Mouse (Mus musculus) kidney, postnatal 25 days (tissue): ENCODE results near the gene Tab3.

Source experiments
- DNase-seq, 2 experiments: peaks; one replicate each; pipeline ENCODE4 v3.0.0; 2021; ENCODE audit warnings: mixed read lengths in 2 of 2

The Tab3 gene

GRCm38 (mm10) chrX:85573532-85574181, at the start of gene Tab3:
Gene Tab3 (plus strand): TSS chrX:85574022.
- peak; percentile 97 to 98 for DNase-seq

- DNase-seq, result no peak
Observed at GRCm38 (mm10) chrX:85525545-85525944, 48.3 kb upstream of the Tab3 start.

GRCm38 (mm10) chrX:85526263-85527019, 47.4 kb upstream of the Tab3 start:
- DNase-seq, result no peak

DNA sequence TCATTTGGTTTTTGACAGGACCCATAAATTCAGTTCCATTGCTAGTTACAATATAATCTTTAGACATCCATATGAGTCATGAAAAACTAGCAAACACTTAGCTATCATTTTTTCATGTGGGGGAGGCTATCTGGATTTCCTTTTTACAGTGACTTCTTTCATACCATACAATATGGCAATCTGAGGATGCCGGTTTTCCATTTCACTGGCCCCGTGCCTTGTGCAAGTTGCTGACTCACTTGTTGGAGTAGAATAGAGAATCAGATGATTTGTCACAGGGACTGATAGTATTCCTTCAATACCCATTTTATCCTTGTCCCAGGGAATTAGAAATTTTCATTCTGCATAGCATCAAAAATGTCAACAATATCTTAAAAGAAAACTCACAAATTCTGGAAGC, 14.9 kb upstream of the Tab3 start:
- no peak for DNase-seq

DNA sequence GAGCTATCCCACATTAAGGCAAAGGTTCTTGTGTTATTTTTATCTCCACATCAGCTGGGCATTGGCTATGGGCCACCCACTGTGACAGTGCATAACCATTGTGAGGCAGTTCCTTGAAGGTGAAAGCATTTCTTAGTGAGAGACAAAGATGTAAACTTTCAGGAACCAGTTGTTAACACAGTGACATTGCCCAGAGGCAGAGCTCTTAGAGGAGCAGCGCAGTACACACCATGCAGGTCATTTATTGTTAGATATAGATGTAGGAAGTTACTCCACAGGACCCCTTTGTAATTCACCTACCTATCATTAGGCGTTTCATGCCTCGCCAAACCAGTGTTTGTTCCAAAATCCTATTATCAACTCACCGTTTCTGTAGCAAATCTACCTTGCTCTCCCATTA, 7.6 kb upstream of the Tab3 start:
- DNase-seq, result no peak

GRCm38 (mm10) chrX:85574182-85574541, 340 bp downstream of the Tab3 start:
- peak; percentile 1 to 36 for DNase-seq

DNA sequence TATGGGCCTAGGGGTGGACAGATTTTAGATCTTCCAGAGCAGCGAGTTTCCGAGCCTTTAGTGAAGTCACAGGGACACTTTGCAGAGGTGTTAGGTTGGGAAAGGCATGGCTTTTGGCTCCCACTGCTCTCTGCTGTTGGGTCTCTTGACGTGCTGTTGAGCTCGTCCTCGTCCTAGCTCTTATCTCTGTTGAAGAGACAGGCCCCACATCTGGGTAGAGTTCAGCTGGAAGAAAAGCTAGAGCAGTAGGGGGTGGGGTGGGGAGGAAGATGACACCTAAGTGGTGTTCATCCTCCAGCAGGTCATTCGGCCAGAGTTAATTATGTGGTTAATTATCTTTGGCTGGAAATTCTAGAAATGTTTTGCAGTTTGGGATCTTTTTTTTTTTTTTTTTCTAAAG, 2.5 kb downstream of the Tab3 start:
- DNase-seq, result no peak

- DNase-seq, result no peak
Observed at GRCm38 (mm10) chrX:85580768-85581167, 6.9 kb downstream of the Tab3 start.

GRCm38 (mm10) chrX:85582517-85582916, 8.7 kb downstream of the Tab3 start:
- DNase-seq, result no peak

- DNase-seq, result peak in 1 of 2 experiments; percentile 9
Observed at GRCm38 (mm10) chrX:85585575-85585974, 11.8 kb downstream of the Tab3 start.

GRCm38 (mm10) chrX:85614701-85615100, 40.9 kb downstream of the Tab3 start:
- no peak for DNase-seq

DNA sequence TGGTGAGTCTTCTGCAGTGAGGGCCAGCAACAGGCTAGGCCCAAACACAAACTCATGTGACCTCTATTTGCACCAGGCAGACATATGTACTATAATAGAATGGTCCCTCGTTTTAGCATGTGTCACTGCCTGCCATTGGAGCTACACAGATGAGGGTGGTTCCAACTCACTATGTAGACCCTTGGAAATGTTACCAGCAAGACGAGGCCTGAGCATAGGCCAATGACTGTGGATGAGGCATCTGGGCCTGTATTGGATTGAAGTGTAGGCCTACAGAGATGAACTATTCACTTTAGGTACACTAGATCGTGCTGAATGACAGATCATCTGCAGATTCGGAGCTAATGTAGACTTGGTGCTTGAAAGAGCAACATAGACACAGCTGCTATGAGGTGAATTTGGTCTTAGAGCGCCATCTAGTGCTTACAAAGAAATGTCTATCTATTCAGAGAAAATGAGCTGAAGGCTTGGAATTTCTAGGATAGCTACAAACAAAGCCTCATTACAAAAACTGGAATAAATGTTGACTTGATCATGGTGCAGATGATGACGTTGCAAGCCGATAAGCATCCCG, 72.5 kb downstream of the Tab3 start:
- peak in 1 of 2 experiments; percentile 6 for DNase-seq

DNA sequence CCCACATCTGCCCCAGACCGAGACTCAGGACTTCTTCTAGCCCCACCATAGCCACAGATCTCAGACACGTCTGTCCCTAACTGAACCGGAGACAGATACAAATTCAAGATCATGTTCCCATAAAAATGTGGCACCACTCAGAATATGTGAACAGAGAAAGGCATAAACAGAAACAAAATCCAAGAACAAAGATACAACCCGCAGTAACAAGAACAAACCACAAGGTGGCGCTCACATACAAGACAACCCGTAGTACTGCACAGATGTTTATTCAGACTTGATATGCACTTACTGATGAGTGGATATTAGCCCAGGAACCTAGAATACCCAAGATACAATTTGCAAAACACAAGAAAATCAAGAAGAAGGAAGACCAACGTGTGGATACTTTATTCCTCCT, 103.0 kb downstream of the Tab3 start:
- peak in 1 of 2 experiments; percentile 40 for DNase-seq

GRCm38 (mm10) chrX:85682125-85682524, 108.3 kb downstream of the Tab3 start:
- DNase-seq, result no peak

DNA sequence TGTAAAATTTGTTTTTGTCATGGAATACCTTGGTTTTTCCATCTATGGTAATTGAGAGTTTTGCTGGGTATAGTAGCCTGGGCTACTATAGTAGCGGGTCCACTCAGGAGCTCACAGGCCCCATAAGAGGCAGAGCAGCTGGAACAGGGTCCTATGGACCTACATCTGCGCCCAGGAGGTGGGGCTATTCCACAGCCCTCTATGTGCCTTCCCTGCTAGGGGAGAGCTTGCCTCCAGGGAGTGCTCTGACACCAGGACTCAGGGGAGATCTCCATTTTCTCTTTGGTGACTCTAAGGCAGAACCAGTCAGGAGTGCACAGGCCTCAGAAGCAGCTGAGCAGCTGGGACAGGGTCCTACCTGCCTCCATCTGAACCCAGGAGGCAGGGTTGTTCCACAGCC, 109.9 kb downstream of the Tab3 start:
- no peak for DNase-seq
